Mouse (Mus musculus) C2C12 (cell line): ENCODE data around the gene Tbc1d16.

Source experiments
- CEBPB ChIP-seq: IDR thresholded peaks from one replicate; pipeline ENCODE4 v1.6.1; 2011; ENCODE audit warnings: low read depth, mild to moderate bottlenecking, control low read depth, moderate library complexity
- CTCF ChIP-seq: IDR thresholded peaks from one replicate; pipeline ENCODE4 v1.5.1; 2011; ENCODE audit not compliant: control insufficient read depth, insufficient read depth, insufficient read length
- FOSL1 ChIP-seq: IDR thresholded peaks from one replicate; pipeline ENCODE4 v1.8.0; 2011; ENCODE audit warnings: mild to moderate bottlenecking, low read length; ENCODE audit not compliant: poor library complexity, insufficient read depth, severe bottlenecking
- MAX ChIP-seq: IDR thresholded peaks from one replicate; pipeline ENCODE4 v1.6.1; 2011; ENCODE audit warnings: mild to moderate bottlenecking, control low read depth
- MYOD1 ChIP-seq: IDR thresholded peaks from one replicate; pipeline ENCODE4 v1.6.1; 2011; ENCODE audit warnings: low read depth; ENCODE audit not compliant: control insufficient read depth, insufficient read length
- MYOG ChIP-seq: IDR thresholded peaks from one replicate; pipeline ENCODE4 v1.6.1; 2011; ENCODE audit not compliant: control insufficient read depth, insufficient read length; ENCODE audit errors: extremely low read depth
- USF1 ChIP-seq: IDR thresholded peaks from one replicate; pipeline ENCODE4 v1.6.1; 2011; ENCODE audit warnings: low read depth, mild to moderate bottlenecking, control low read depth, moderate library complexity

DNA sequence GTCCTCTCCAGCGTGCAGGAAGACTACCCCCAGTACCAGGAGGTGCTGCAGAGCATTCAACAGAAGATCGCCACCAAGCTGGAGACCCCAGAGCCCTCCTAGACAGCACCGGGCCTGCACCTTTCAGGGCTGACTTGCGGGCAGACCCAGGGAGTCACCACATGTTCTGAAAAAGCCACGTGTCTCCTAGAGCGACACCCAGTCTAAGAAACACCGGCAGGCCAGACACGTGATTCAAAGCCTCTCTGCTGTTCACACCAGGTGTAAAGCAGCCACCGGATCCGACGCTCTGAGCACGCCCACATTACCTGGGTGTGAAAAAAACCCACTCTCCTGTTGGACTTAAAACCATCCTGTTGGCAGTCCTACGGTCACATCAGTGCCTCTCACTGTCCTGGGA lies 36.1 kb upstream of the Tbc1d16 start:
- TF ChIP-seq CTCF (no peak), USF1 (no peak), CEBPB (no peak), MYOD1 (no peak), MAX (no peak), MYOG (no peak), FOSL1 (no peak)
